Mouse (Mus musculus) neural tube, embryonic 11.5 days (tissue): ENCODE results near the gene Clcn2. TPM values are rescaled to one million over a fixed set of nuclear protein-coding genes. Genes with fewer than 3 reads are reported as not detected.

ENCODE experiments used
- ATAC-seq: fragments of 200-750 bp; cut with Nextera tagmentation; 2 replicates; pipeline ENCODE4 v1.8.0; 2017; ENCODE audit warnings: moderate number of reproducible peaks, mild to moderate bottlenecking, moderate TSS enrichment, moderate library complexity; ENCODE audit not compliant: insufficient read depth, low FRiP score, low TSS enrichment
- DNase-seq: peaks from one replicate; pipeline ENCODE4 v3.0.0-alpha.2; 2015; ENCODE audit warnings: low spot score
- H3K27ac ChIP-seq: fragments of 300-500 bp; sonication (generic); 2 replicates; pipeline ENCODE4 v1.5.1; 2014; ENCODE audit warnings: low read depth, mild to moderate bottlenecking, low read length
- H3K27me3 ChIP-seq: fragments of 300-500 bp; sonication (generic); 2 replicates; pipeline ENCODE4 v1.6.1; 2014; ENCODE audit warnings: mild to moderate bottlenecking, low read length, mixed read lengths; ENCODE audit not compliant: control insufficient read depth, insufficient read depth
- H3K36me3 ChIP-seq: fragments of 300-500 bp; sonication (generic); 2 replicates; pipeline ENCODE4 v1.6.1; 2014; ENCODE audit warnings: mild to moderate bottlenecking, low read length, moderate library complexity, mixed read lengths; ENCODE audit not compliant: control insufficient read depth, insufficient read depth
- H3K4me1 ChIP-seq: fragments of 300-500 bp; sonication (generic); 2 replicates; pipeline ENCODE4 v1.6.1; 2014; ENCODE audit warnings: low read length, mixed read lengths; ENCODE audit not compliant: control insufficient read depth, insufficient read depth
- H3K4me2 ChIP-seq: fragments of 300-500 bp; sonication (generic); 2 replicates; pipeline ENCODE4 v1.6.1; 2014; ENCODE audit warnings: low read depth, mild to moderate bottlenecking, moderate library complexity
- H3K4me3 ChIP-seq: fragments of 300-500 bp; sonication (generic); 2 replicates; pipeline ENCODE4 v1.5.1; 2014; ENCODE audit warnings: low read depth, low read length
- H3K9ac ChIP-seq: fragments of 300-500 bp; sonication (generic); 2 replicates; pipeline ENCODE4 v1.6.1; 2014; ENCODE audit warnings: mild to moderate bottlenecking, low read length
- H3K9me3 ChIP-seq: fragments of 300-500 bp; sonication (generic); 2 replicates; pipeline ENCODE4 v1.6.1; 2016; ENCODE audit warnings: low read length; ENCODE audit not compliant: control insufficient read depth
- WGBS: fragments of 180-500 bp; shearing (Covaris S2); extraction: QIAGEN DNeasy Blood & Tissue Kit; methylation state at CpG from one replicate; pipeline ENCODE4 v1.1.7; 2014; 5-methylcytosine and 5-hydroxymethylcytosine counted together
- polyA plus RNA-seq: library from polyadenylated mRNA; unstranded; fragments of >200 nt; fragmentation: Nextera tagmentation; extraction: Ambion mirVana; gene quantifications from 2 replicates; pipeline ENCODE4 v1.2.1, GENCODE M21; 2014

Gene Clcn2
- polyA plus RNA-seq, 1 experiment from 2014 or later: 26.4 TPM

DNA sequence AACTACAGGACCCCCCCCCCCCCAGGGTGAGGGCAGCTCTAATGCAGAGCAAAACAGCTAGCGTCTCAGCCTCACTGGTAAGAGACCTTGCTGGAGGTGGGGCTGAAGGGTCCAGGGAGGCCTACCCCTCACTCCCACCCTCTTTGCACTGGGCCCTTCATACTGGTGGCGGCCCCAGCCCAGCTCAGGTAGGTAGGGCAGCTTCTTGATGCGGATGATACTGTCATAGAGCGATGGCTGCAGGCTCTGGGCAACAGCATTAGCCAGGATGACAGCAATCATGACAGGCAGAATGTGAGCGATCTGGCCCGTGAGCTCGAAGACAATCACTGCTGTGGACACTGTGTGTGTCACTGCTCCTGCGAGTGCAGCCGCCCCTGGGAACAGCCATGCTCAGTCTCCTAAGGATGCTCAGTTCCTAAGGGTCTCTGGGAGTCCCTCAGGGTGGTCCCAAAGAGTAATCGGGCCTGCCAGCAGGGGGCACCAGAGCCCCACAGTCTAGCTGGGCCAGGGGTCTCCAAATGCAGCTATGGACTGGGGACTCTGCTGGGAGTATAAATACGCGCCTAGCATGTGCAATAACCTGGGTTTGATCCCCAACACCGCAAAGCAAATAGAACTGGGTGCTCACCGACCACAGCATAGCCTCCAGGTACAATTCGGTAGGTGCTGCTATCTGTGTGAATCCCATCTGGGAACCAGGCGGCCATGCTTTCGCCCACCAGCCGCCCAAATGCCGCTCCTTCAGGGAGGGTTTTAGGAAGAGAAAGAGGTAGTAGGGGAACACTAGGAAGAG, 8.4 kb downstream of the Clcn2 start:
- Histone ChIP-seq H3K27ac (no peak overlapping the region), H3K9ac (no peak overlapping the region), H3K27me3 (no peaks in the 10 kb centered on the region), H3K36me3 (peaks cover 8% of the 10 kb centered on the region), H3K4me1 (0 out of 2 replicates have a peak, but pooled peaks cover 4% of the 10 kb centered on the region), H3K4me3 (no peak overlapping the region), H3K4me2 (no peak overlapping the region), H3K9me3 (no peaks in the 10 kb centered on the region)
- 78% methylated on average over 19 of the region's 19 CpGs for WGBS
- DNase-seq (peak; percentile 83), ATAC-seq (peak; percentile 71)

- no peak overlapping the region for H3K4me2 ChIP-seq
- no peaks in the 10 kb centered on the region for H3K9me3 ChIP-seq
- H3K27me3 ChIP-seq: no peaks in the 10 kb centered on the region
- ATAC-seq: 0 out of 2 replicates have a peak, but pooled peaks have one; percentile 8
- H3K4me1 ChIP-seq: no peaks in the 10 kb centered on the region
- no peak for DNase-seq
- H3K9ac ChIP-seq: no peak overlapping the region
- peaks cover 8% of the 10 kb centered on the region for H3K36me3 ChIP-seq
- 91% methylated on average over 21 of the region's 21 CpGs for WGBS
- no peak overlapping the region for H3K4me3 ChIP-seq
- no peak overlapping the region for H3K27ac ChIP-seq
These were observed 9.2 kb downstream of the Clcn2 start for GRCm38 (mm10) chr16:20708220-20708938.

GRCm38 (mm10) chr16:20706407-20707055, 11.0 kb downstream of the Clcn2 start:
- peaks cover 9% of the 10 kb centered on the region for H3K4me1 ChIP-seq
- H3K4me3 ChIP-seq: no peak overlapping the region
- H3K27me3 ChIP-seq: no peaks in the 10 kb centered on the region
- 88% methylated on average over 2 of the region's 2 CpGs for WGBS
- DNase-seq (no peak), ATAC-seq (no peak)
- H3K9me3 ChIP-seq: no peaks in the 10 kb centered on the region
- H3K36me3 ChIP-seq: peaks cover 5% of the 10 kb centered on the region
- no peak overlapping the region for H3K9ac ChIP-seq
- H3K27ac ChIP-seq: no peak overlapping the region
- no peak overlapping the region for H3K4me2 ChIP-seq

GRCm38 (mm10) chr16:20705786-20706185, 11.8 kb downstream of the Clcn2 start:
- 75% methylated on average over 3 of the region's 3 CpGs for WGBS
- no peak for ATAC-seq

GRCm38 (mm10) chr16:20703699-20704400, 13.7 kb downstream of the Clcn2 start:
- Histone ChIP-seq H3K9me3 (no peaks in the 10 kb centered on the region), H3K27me3 (no peaks in the 10 kb centered on the region), H3K36me3 (peaks cover 7% of the 10 kb centered on the region; the same call in 1 of the 2 replicates), H3K27ac (no peak overlapping the region), H3K4me1 (peaks cover 11% of the 10 kb centered on the region), H3K4me3 (no peak overlapping the region), H3K9ac (no peak overlapping the region), H3K4me2 (no peak overlapping the region)
- 88% methylated on average over 6 of the region's 6 CpGs for WGBS
- ATAC-seq: no peak
- no peak for DNase-seq

More at GRCm38 (mm10) chr16:20705786-20706185, 11.8 kb downstream of the Clcn2 start:
- peaks cover 3% of the 10 kb centered on the region for H3K36me3 ChIP-seq
- H3K4me1 ChIP-seq: peaks cover 11% of the 10 kb centered on the region
- no peak for DNase-seq
- H3K9me3 ChIP-seq: no peaks in the 10 kb centered on the region
- H3K27me3 ChIP-seq: no peaks in the 10 kb centered on the region
- no peak overlapping the region for H3K4me3 ChIP-seq
- H3K9ac ChIP-seq: no peak overlapping the region
- H3K27ac ChIP-seq: no peak overlapping the region
- no peak overlapping the region for H3K4me2 ChIP-seq

GRCm38 (mm10) chr16:20703071-20703470, 14.5 kb downstream of the Clcn2 start:
- Histone ChIP-seq H3K4me2 (no peak overlapping the region), H3K4me3 (no peak overlapping the region), H3K27ac (no peak overlapping the region), H3K9ac (no peak overlapping the region), H3K27me3 (no peaks in the 10 kb centered on the region), H3K36me3 (peaks cover 7% of the 10 kb centered on the region; the same call in 1 of the 2 replicates), H3K4me1 (peaks cover 11% of the 10 kb centered on the region), H3K9me3 (no peaks in the 10 kb centered on the region)
- ATAC-seq (no peak), DNase-seq (no peak)
- WGBS: 95% methylated on average over 10 of the region's 10 CpGs

DNA sequence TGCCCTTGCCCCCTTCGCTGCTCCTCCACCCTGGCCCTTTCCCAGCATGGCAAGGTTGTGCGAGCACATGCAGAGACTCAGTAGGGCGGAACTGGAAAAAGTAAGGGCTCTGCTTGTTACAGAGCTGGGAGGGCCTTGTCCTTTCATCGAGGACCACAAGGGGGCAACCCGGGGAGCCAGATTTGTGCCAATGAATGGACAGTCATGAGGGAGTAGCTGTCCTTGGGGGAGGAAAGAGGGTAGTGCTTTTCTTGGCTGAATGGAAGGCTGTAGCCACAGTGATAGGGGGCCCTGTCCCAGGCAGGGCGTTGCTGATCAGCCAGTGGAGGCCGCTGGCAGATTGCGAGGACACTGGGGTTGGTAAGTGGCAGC, 15.0 kb downstream of the Clcn2 start:
- H3K4me2 ChIP-seq: no peak overlapping the region
- H3K27me3 ChIP-seq: no peaks in the 10 kb centered on the region
- no peak overlapping the region for H3K4me3 ChIP-seq
- no peaks in the 10 kb centered on the region for H3K9me3 ChIP-seq
- H3K9ac ChIP-seq: no peak overlapping the region
- no peak overlapping the region for H3K27ac ChIP-seq
- H3K4me1 ChIP-seq: peaks cover 11% of the 10 kb centered on the region
- H3K36me3 ChIP-seq: peaks cover 7% of the 10 kb centered on the region; the same call in 1 of the 2 replicates
- DNase-seq: peak; percentile 78
- 11% methylated on average over 8 of the region's 8 CpGs for WGBS
- ATAC-seq: peak; percentile 74
